Mouse (Mus musculus): ENCODE measurements around the gene Clic1. TPM values are rescaled to one million over a fixed set of nuclear protein-coding genes. Genes with fewer than 3 reads are reported as not detected.

The Clic1 gene
- polyA plus RNA-seq, 1 experiment, result 509 TPM

- Histone ChIP-seq H3K27me3 (ENCODE audit: control insufficient read depth, insufficient read depth, insufficient read length) (no peaks in the 10 kb centered on the region), H3K4me3 (ENCODE audit: insufficient read depth, poor library complexity, severe bottlenecking) (peak within 1 kb of the TSS; percentile 37), H3K79me3 (ENCODE audit: low read depth) (peaks cover 8% of the 10 kb centered on the region), H3ac (ENCODE audit: control insufficient read depth, insufficient read length, low read depth) (peak within 1 kb of the TSS; percentile 77), H3K79me2 (ENCODE audit: control insufficient read depth, insufficient read depth) (peaks cover 21% of the 10 kb centered on the region), H3K36me3 (ENCODE audit: control insufficient read depth, insufficient read depth) (peaks cover 60% of the 10 kb centered on the region)
- TF ChIP-seq MYOD1 (IDR thresholded peaks at IDR 0.05; ENCODE audit: control insufficient read depth, insufficient read length, low read depth), result peak; percentile 62
- peak; percentile 78 for TF ChIP-seq CTCF (IDR thresholded peaks at IDR 0.05; ENCODE audit: control insufficient read depth, insufficient read depth, insufficient read length)
- TF ChIP-seq MYOG (IDR thresholded peaks at IDR 0.05; ENCODE audit: control insufficient read depth, extremely low read depth, insufficient read length), result no peak
Measured at GRCm38 (mm10) chr17:35058911-35059892, 9.4 kb downstream of the Clic1 start, which contains the start of gene Ddah2. Gene Ddah2 (plus strand): TSS chr17:35059035.

GRCm38 (mm10) chr17:35060071-35060470 lies 10.3 kb downstream of the Clic1 start:
- peaks cover 3% of the 10 kb centered on the region for H3K79me3 ChIP-seq (ENCODE audit: low read depth)
- H3K27me3 ChIP-seq (ENCODE audit: control insufficient read depth, insufficient read depth, insufficient read length), result no peaks in the 10 kb centered on the region
- peak overlapping the region; percentile 7 for H3ac ChIP-seq (ENCODE audit: control insufficient read depth, insufficient read length, low read depth)
- TF ChIP-seq MYOG (IDR thresholded peaks at IDR 0.05; ENCODE audit: control insufficient read depth, extremely low read depth, insufficient read length), result no peak
- TF ChIP-seq CEBPB (IDR thresholded peaks at IDR 0.05; ENCODE audit: low read depth), result no peak
- TF ChIP-seq FOSL1 (IDR thresholded peaks at IDR 0.05; ENCODE audit: insufficient read depth, low read length, poor library complexity, severe bottlenecking), result no peak
- TF ChIP-seq MAX (IDR thresholded peaks at IDR 0.05), result no peak
- TF ChIP-seq USF1 (IDR thresholded peaks at IDR 0.05; ENCODE audit: low read depth), result no peak
- no peak for TF ChIP-seq MYOD1 (IDR thresholded peaks at IDR 0.05; ENCODE audit: control insufficient read depth, insufficient read length, low read depth)
- TF ChIP-seq CTCF (IDR thresholded peaks at IDR 0.05; ENCODE audit: control insufficient read depth, insufficient read depth, insufficient read length), result no peak
- H3K36me3 ChIP-seq (ENCODE audit: control insufficient read depth, insufficient read depth), result peaks cover 53% of the 10 kb centered on the region
- peaks cover 13% of the 10 kb centered on the region for H3K79me2 ChIP-seq (ENCODE audit: control insufficient read depth, insufficient read depth)
- H3K4me3 ChIP-seq (ENCODE audit: insufficient read depth, poor library complexity, severe bottlenecking), result peak overlapping the region; percentile 37

GRCm38 (mm10) chr17:35060737-35061297 lies 11.1 kb downstream of the Clic1 start:
- TF ChIP-seq MYOD1 (IDR thresholded peaks at IDR 0.05; ENCODE audit: control insufficient read depth, insufficient read length, low read depth), result no peak
- TF ChIP-seq CEBPB (IDR thresholded peaks at IDR 0.05; ENCODE audit: low read depth), result no peak
- no peak for TF ChIP-seq MYOG (IDR thresholded peaks at IDR 0.05; ENCODE audit: control insufficient read depth, extremely low read depth, insufficient read length)
- TF ChIP-seq FOSL1 (IDR thresholded peaks at IDR 0.05; ENCODE audit: insufficient read depth, low read length, poor library complexity, severe bottlenecking), result no peak
- TF ChIP-seq CTCF (IDR thresholded peaks at IDR 0.05; ENCODE audit: control insufficient read depth, insufficient read depth, insufficient read length), result no peak
- TF ChIP-seq USF1 (IDR thresholded peaks at IDR 0.05; ENCODE audit: low read depth), result no peak
- no peak for TF ChIP-seq MAX (IDR thresholded peaks at IDR 0.05)
- no peaks in the 10 kb centered on the region for H3K79me3 ChIP-seq (ENCODE audit: low read depth)
- H3K36me3 ChIP-seq (ENCODE audit: control insufficient read depth, insufficient read depth), result peaks cover 45% of the 10 kb centered on the region
- peaks cover 5% of the 10 kb centered on the region for H3K79me2 ChIP-seq (ENCODE audit: control insufficient read depth, insufficient read depth)
- H3ac ChIP-seq (ENCODE audit: control insufficient read depth, insufficient read length, low read depth), result no peak overlapping the region
- H3K4me3 ChIP-seq (ENCODE audit: insufficient read depth, poor library complexity, severe bottlenecking), result no peak overlapping the region
- no peaks in the 10 kb centered on the region for H3K27me3 ChIP-seq (ENCODE audit: control insufficient read depth, insufficient read depth, insufficient read length)

GRCm38 (mm10) chr17:35061299-35061698 lies 11.5 kb downstream of the Clic1 start:
- peaks cover under 1% of the 10 kb centered on the region for H3K79me2 ChIP-seq (ENCODE audit: control insufficient read depth, insufficient read depth)
- H3K27me3 ChIP-seq (ENCODE audit: control insufficient read depth, insufficient read depth, insufficient read length), result no peaks in the 10 kb centered on the region
- H3K4me3 ChIP-seq (ENCODE audit: insufficient read depth, poor library complexity, severe bottlenecking), result no peak overlapping the region
- no peaks in the 10 kb centered on the region for H3K79me3 ChIP-seq (ENCODE audit: low read depth)
- H3K36me3 ChIP-seq (ENCODE audit: control insufficient read depth, insufficient read depth), result peaks cover 40% of the 10 kb centered on the region
- no peak for TF ChIP-seq MYOD1 (IDR thresholded peaks at IDR 0.05; ENCODE audit: control insufficient read depth, insufficient read length, low read depth)
- no peak for TF ChIP-seq CEBPB (IDR thresholded peaks at IDR 0.05; ENCODE audit: low read depth)
- no peak for TF ChIP-seq MYOG (IDR thresholded peaks at IDR 0.05; ENCODE audit: control insufficient read depth, extremely low read depth, insufficient read length)
- TF ChIP-seq MAX (IDR thresholded peaks at IDR 0.05), result no peak
- no peak for TF ChIP-seq FOSL1 (IDR thresholded peaks at IDR 0.05; ENCODE audit: insufficient read depth, low read length, poor library complexity, severe bottlenecking)
- TF ChIP-seq CTCF (IDR thresholded peaks at IDR 0.05; ENCODE audit: control insufficient read depth, insufficient read depth, insufficient read length), result no peak
- TF ChIP-seq USF1 (IDR thresholded peaks at IDR 0.05; ENCODE audit: low read depth), result no peak
- H3ac ChIP-seq (ENCODE audit: control insufficient read depth, insufficient read length, low read depth), result no peak overlapping the region

GRCm38 (mm10) chr17:35063466-35063865 lies 13.7 kb downstream of the Clic1 start:
- TF ChIP-seq MYOG (IDR thresholded peaks at IDR 0.05; ENCODE audit: control insufficient read depth, extremely low read depth, insufficient read length), result no peak
- no peak for TF ChIP-seq FOSL1 (IDR thresholded peaks at IDR 0.05; ENCODE audit: insufficient read depth, low read length, poor library complexity, severe bottlenecking)
- TF ChIP-seq MAX (IDR thresholded peaks at IDR 0.05), result no peak
- no peak for TF ChIP-seq CTCF (IDR thresholded peaks at IDR 0.05; ENCODE audit: control insufficient read depth, insufficient read depth, insufficient read length)
- Histone ChIP-seq H3K36me3 (ENCODE audit: control insufficient read depth, insufficient read depth) (peaks cover 20% of the 10 kb centered on the region), H3K79me3 (ENCODE audit: low read depth) (no peaks in the 10 kb centered on the region), H3K4me3 (ENCODE audit: insufficient read depth, poor library complexity, severe bottlenecking) (no peak overlapping the region), H3K27me3 (ENCODE audit: control insufficient read depth, insufficient read depth, insufficient read length) (no peaks in the 10 kb centered on the region), H3ac (ENCODE audit: control insufficient read depth, insufficient read length, low read depth) (no peak overlapping the region), H3K79me2 (ENCODE audit: control insufficient read depth, insufficient read depth) (no peaks in the 10 kb centered on the region)

Data from C2C12 (cell line).